Mouse (Mus musculus): ENCODE results near the gene Hdhd5. TPM values are rescaled to one million over a fixed set of nuclear protein-coding genes. Genes with fewer than 3 reads are reported as not detected.

The Hdhd5 gene
- polyA plus RNA-seq (2014; fragmentation: Nextera tagmentation; extraction: Ambion mirVana) = 7.4 and 11.0 TPM in 2 replicates

GRCm38 (mm10) chr6:120531020-120531965 lies at the start of gene Hdhd5:
Gene Hdhd5, minus strand, starts transcription at chr6:120531319.
- peak within 1 kb of the TSS; percentile 71 for H3K4me3 ChIP-seq (ENCODE audit: low read depth, low read length)
- peaks cover 11% of the 10 kb centered on the region for H3K4me1 ChIP-seq (ENCODE audit: control insufficient read depth, insufficient read depth, low read length)
- H3K9me3 ChIP-seq (ENCODE audit: control insufficient read depth, low read length) = no peaks in the 10 kb centered on the region
- DNase-seq (ENCODE audit: low spot score) (peak; percentile 97), ATAC-seq (ENCODE audit: low read depth) (peak; percentile 99)
- WGBS = under 1% methylated on average over 55 of the region's 75 CpGs
- peak within 1 kb of the TSS; percentile 66 for H3K4me2 ChIP-seq (ENCODE audit: low read depth, low read length)
- H3K27me3 ChIP-seq (replicated peaks; ENCODE audit: control insufficient read depth, insufficient read depth, low read length) = no peaks in the 10 kb centered on the region
- no peak within 1 kb of the TSS; the same call in 1 of the 2 replicates for H3K27ac ChIP-seq (replicated peaks; ENCODE audit: low read depth, low read length)
- H3K36me3 ChIP-seq (ENCODE audit: control insufficient read depth, insufficient read depth, low read length) = no peaks in the 10 kb centered on the region
- H3K9ac ChIP-seq (ENCODE audit: low read depth, low read length) = peak within 1 kb of the TSS; percentile 84

GRCm38 (mm10) chr6:120580713-120581015 lies 49.5 kb upstream of the Hdhd5 start:
- H3K9ac ChIP-seq (ENCODE audit: low read depth, low read length) = no peak overlapping the region; the same call in 1 of the 2 replicates
- peak; percentile 16 for ATAC-seq (ENCODE audit: low read depth)

GRCm38 (mm10) chr6:120579831-120580712 lies 49.0 kb upstream of the Hdhd5 start:
- Histone ChIP-seq H3K27ac (replicated peaks; ENCODE audit: low read depth, low read length) (peak overlapping the region; percentile 50), H3K27me3 (replicated peaks; ENCODE audit: control insufficient read depth, insufficient read depth, low read length) (no peaks in the 10 kb centered on the region), H3K9ac (ENCODE audit: low read depth, low read length) (peak overlapping the region; percentile 47), H3K9me3 (ENCODE audit: control insufficient read depth, low read length) (no peaks in the 10 kb centered on the region), H3K4me1 (ENCODE audit: control insufficient read depth, insufficient read depth, low read length) (peaks cover 19% of the 10 kb centered on the region), H3K36me3 (ENCODE audit: control insufficient read depth, insufficient read depth, low read length) (no peaks in the 10 kb centered on the region), H3K4me3 (ENCODE audit: low read depth, low read length) (peak overlapping the region; percentile 40), H3K4me2 (ENCODE audit: low read depth, low read length) (peak overlapping the region; percentile 89)
- 0% methylated on average over 17 of the region's 23 CpGs for WGBS
- DNase-seq (ENCODE audit: low spot score) (peak; percentile 92), ATAC-seq (ENCODE audit: low read depth) (peak; percentile 94)

More at GRCm38 (mm10) chr6:120580713-120581015, 49.5 kb upstream of the Hdhd5 start:
- Histone ChIP-seq H3K27ac (replicated peaks; ENCODE audit: low read depth, low read length) (peak overlapping the region; percentile 50; the same call in 1 of the 2 replicates), H3K27me3 (replicated peaks; ENCODE audit: control insufficient read depth, insufficient read depth, low read length) (no peaks in the 10 kb centered on the region), H3K4me3 (ENCODE audit: low read depth, low read length) (peak overlapping the region; percentile 40), H3K4me2 (ENCODE audit: low read depth, low read length) (peak overlapping the region; percentile 89), H3K36me3 (ENCODE audit: control insufficient read depth, insufficient read depth, low read length) (no peaks in the 10 kb centered on the region), H3K9me3 (ENCODE audit: control insufficient read depth, low read length) (no peaks in the 10 kb centered on the region), H3K4me1 (ENCODE audit: control insufficient read depth, insufficient read depth, low read length) (peaks cover 19% of the 10 kb centered on the region)
- 9% methylated on average over 1 of the region's 1 CpGs for WGBS
- DNase-seq (ENCODE audit: low spot score) = peak; percentile 51

GRCm38 (mm10) chr6:120579110-120579830 lies 48.2 kb upstream of the Hdhd5 start:
- ATAC-seq (ENCODE audit: low read depth) = no peak; the same call in 1 of the 2 replicates
- Histone ChIP-seq H3K27ac (replicated peaks; ENCODE audit: low read depth, low read length) (peak overlapping the region; percentile 23), H3K36me3 (ENCODE audit: control insufficient read depth, insufficient read depth, low read length) (no peaks in the 10 kb centered on the region), H3K4me3 (ENCODE audit: low read depth, low read length) (peak overlapping the region; percentile 40), H3K9me3 (ENCODE audit: control insufficient read depth, low read length) (no peaks in the 10 kb centered on the region), H3K27me3 (replicated peaks; ENCODE audit: control insufficient read depth, insufficient read depth, low read length) (no peaks in the 10 kb centered on the region), H3K9ac (ENCODE audit: low read depth, low read length) (peak overlapping the region; percentile 47), H3K4me2 (ENCODE audit: low read depth, low read length) (peak overlapping the region; percentile 89), H3K4me1 (ENCODE audit: control insufficient read depth, insufficient read depth, low read length) (peaks cover 19% of the 10 kb centered on the region)
- 2% methylated on average over 21 of the region's 21 CpGs for WGBS
- DNase-seq (ENCODE audit: low spot score) = peak; percentile 17

- peaks cover 19% of the 10 kb centered on the region for H3K4me1 ChIP-seq (ENCODE audit: control insufficient read depth, insufficient read depth, low read length)
- no peaks in the 10 kb centered on the region for H3K9me3 ChIP-seq (ENCODE audit: control insufficient read depth, low read length)
- ATAC-seq (ENCODE audit: low read depth) = no peak
- 0 out of 2 replicates have a peak overlapping the region, but pooled peaks have one; percentile 47 for H3K9ac ChIP-seq (ENCODE audit: low read depth, low read length)
- H3K4me2 ChIP-seq (ENCODE audit: low read depth, low read length) = no peak overlapping the region
- no peaks in the 10 kb centered on the region for H3K27me3 ChIP-seq (replicated peaks; ENCODE audit: control insufficient read depth, insufficient read depth, low read length)
- 60% methylated on average over 5 of the region's 5 CpGs for WGBS
- no peak overlapping the region for H3K4me3 ChIP-seq (ENCODE audit: low read depth, low read length)
- H3K36me3 ChIP-seq (ENCODE audit: control insufficient read depth, insufficient read depth, low read length) = no peaks in the 10 kb centered on the region
- no peak for DNase-seq (ENCODE audit: low spot score)
- no peak overlapping the region for H3K27ac ChIP-seq (replicated peaks; ENCODE audit: low read depth, low read length)
Observed at GRCm38 (mm10) chr6:120578471-120578870, 47.4 kb upstream of the Hdhd5 start.

GRCm38 (mm10) chr6:120572372-120572771 lies 41.3 kb upstream of the Hdhd5 start:
- H3K36me3 ChIP-seq (ENCODE audit: control insufficient read depth, insufficient read depth, low read length) = no peaks in the 10 kb centered on the region
- WGBS = 44% methylated on average over 1 of the region's 1 CpGs

GRCm38 (mm10) chr6:120568257-120568656 lies 37.1 kb upstream of the Hdhd5 start:
- no peaks in the 10 kb centered on the region for H3K9me3 ChIP-seq (ENCODE audit: control insufficient read depth, low read length)
- no peak overlapping the region for H3K4me2 ChIP-seq (ENCODE audit: low read depth, low read length)
- no peaks in the 10 kb centered on the region for H3K27me3 ChIP-seq (replicated peaks; ENCODE audit: control insufficient read depth, insufficient read depth, low read length)
- H3K4me1 ChIP-seq (ENCODE audit: control insufficient read depth, insufficient read depth, low read length) = 0 out of 2 replicates have a peak, but pooled peaks cover 4% of the 10 kb centered on the region
- no peak overlapping the region for H3K9ac ChIP-seq (ENCODE audit: low read depth, low read length)
- no peaks in the 10 kb centered on the region for H3K36me3 ChIP-seq (ENCODE audit: control insufficient read depth, insufficient read depth, low read length)
- ATAC-seq (ENCODE audit: low read depth) (no peak), DNase-seq (ENCODE audit: low spot score) (no peak)
- no peak overlapping the region for H3K27ac ChIP-seq (replicated peaks; ENCODE audit: low read depth, low read length)
- no peak overlapping the region for H3K4me3 ChIP-seq (ENCODE audit: low read depth, low read length)
- 85% methylated on average over 1 of the region's 1 CpGs for WGBS

More at GRCm38 (mm10) chr6:120572372-120572771, 41.3 kb upstream of the Hdhd5 start:
- Histone ChIP-seq H3K27ac (replicated peaks; ENCODE audit: low read depth, low read length) (no peak overlapping the region), H3K4me2 (ENCODE audit: low read depth, low read length) (no peak overlapping the region), H3K27me3 (replicated peaks; ENCODE audit: control insufficient read depth, insufficient read depth, low read length) (no peaks in the 10 kb centered on the region), H3K9ac (ENCODE audit: low read depth, low read length) (no peak overlapping the region), H3K4me1 (ENCODE audit: control insufficient read depth, insufficient read depth, low read length) (0 out of 2 replicates have a peak, but pooled peaks cover 2% of the 10 kb centered on the region), H3K4me3 (ENCODE audit: low read depth, low read length) (no peak overlapping the region), H3K9me3 (ENCODE audit: control insufficient read depth, low read length) (no peaks in the 10 kb centered on the region)
- DNase-seq (ENCODE audit: low spot score) (no peak), ATAC-seq (ENCODE audit: low read depth) (no peak)

All from embryonic facial prominence, embryonic 14.5 days (tissue).